Mouse (Mus musculus) limb, embryonic 14.5 days (tissue): ENCODE measurements around the gene Srsf2. TPM values are rescaled to one million over a fixed set of nuclear protein-coding genes. Genes with fewer than 3 reads are reported as not detected.
"Not testable (repeated sequence)": the region's sequence is repeated elsewhere in the genome, so short reads cannot be mapped to it uniquely, and the experiment has no call there.

Experiments used
- ATAC-seq: fragments of 200-750 bp; cut with Nextera tagmentation; 2 replicates; pipeline ENCODE4 v1.8.0; 2017; ENCODE audit warnings: low read depth, moderate number of reproducible peaks, moderate TSS enrichment; ENCODE audit not compliant: low FRiP score
- DNase-seq: peaks from one replicate; pipeline ENCODE4 v3.0.0-alpha.2; 2015; ENCODE audit warnings: low spot score
- H3K27ac ChIP-seq: fragments of 300-500 bp; sonication (generic); replicated peaks from 2 replicates; pipeline ENCODE4 v1.5.1; 2014; ENCODE audit warnings: low read depth, mild to moderate bottlenecking, low read length, moderate library complexity, mixed read lengths
- H3K27me3 ChIP-seq: fragments of 300-500 bp; sonication (generic); 2 replicates; pipeline ENCODE4 v1.6.1; 2014; ENCODE audit warnings: low read length, mixed read lengths; ENCODE audit not compliant: control insufficient read depth, insufficient read depth
- H3K36me3 ChIP-seq: fragments of 300-500 bp; sonication (generic); 2 replicates; pipeline ENCODE4 v1.6.1; 2014; ENCODE audit warnings: mild to moderate bottlenecking, low read length, moderate library complexity, mixed read lengths; ENCODE audit not compliant: control insufficient read depth, insufficient read depth
- H3K4me1 ChIP-seq: fragments of 300-500 bp; sonication (generic); 2 replicates; pipeline ENCODE4 v1.6.1; 2014; ENCODE audit warnings: antibody characterized with exemption, low read length, mixed read lengths; ENCODE audit not compliant: control insufficient read depth, insufficient read depth
- H3K4me2 ChIP-seq: fragments of 300-500 bp; sonication (generic); replicated peaks from 2 replicates; pipeline ENCODE4 v1.6.1; 2014; ENCODE audit warnings: low read depth, mild to moderate bottlenecking, low read length, moderate library complexity; ENCODE audit not compliant: severe bottlenecking
- H3K4me3 ChIP-seq: fragments of 300-500 bp; sonication (generic); replicated peaks from 2 replicates; pipeline ENCODE4 v1.5.1; 2014; ENCODE audit warnings: low read length
- H3K9ac ChIP-seq: fragments of 300-500 bp; sonication (generic); 2 replicates; pipeline ENCODE4 v1.6.1; 2014; ENCODE audit warnings: mild to moderate bottlenecking, low read depth, low read length, moderate library complexity; ENCODE audit not compliant: severe bottlenecking
- H3K9me3 ChIP-seq: fragments of 300-500 bp; sonication (generic); 2 replicates; pipeline ENCODE4 v1.6.1; 2016; ENCODE audit warnings: low read length; ENCODE audit not compliant: control insufficient read depth
- POLR2A ChIP-seq: fragments of 200-500 bp; IDR thresholded peaks from 2 replicates; pipeline ENCODE4 v1.8.0; 2012; ENCODE audit warnings: inconsistent platforms, mild to moderate bottlenecking, moderate library complexity, borderline replicate concordance; ENCODE audit not compliant: insufficient read depth, insufficient read length; ENCODE audit errors: extremely low read depth
- WGBS: fragments of 180-500 bp; shearing (Covaris S2); extraction: QIAGEN DNeasy Blood & Tissue Kit; methylation state at CpG from one replicate; pipeline ENCODE4 v1.1.7; 2014; 5-methylcytosine and 5-hydroxymethylcytosine counted together
- polyA plus RNA-seq, 2 experiments: library from polyadenylated mRNA; depleted of rRNA in 1 of 2; stranded (reverse) in 1 of 2; unstranded in 1 of 2; fragments of >200 nt; fragmentation: Nextera tagmentation in 1 of 2; extraction: Ambion mirVana in 1 of 2; gene quantifications; 2 replicates each; pipeline versions ENCODE4 v1.2.1 to v1.2.3; 2012 to 2014

Gene Srsf2
- polyA plus RNA-seq (2012; rRNA removed) (791 and 910 TPM in 2 replicates), polyA plus RNA-seq (2014; fragmentation: Nextera tagmentation; extraction: Ambion mirVana) (776 and 780 TPM in 2 replicates)

- ATAC-seq = peak; percentile 86
- peaks cover 12% of the 10 kb centered on the region for H3K4me1 ChIP-seq
- H3K27ac ChIP-seq = peak within 1 kb of the TSS; percentile 97
- H3K36me3 ChIP-seq = peaks cover 45% of the 10 kb centered on the region
- peak within 1 kb of the TSS; percentile 100 for H3K4me3 ChIP-seq
- no peaks in the 10 kb centered on the region for H3K9me3 ChIP-seq
- 0% methylated on average over 28 of the region's 74 CpGs for WGBS
- DNase-seq = peak; percentile 96
- H3K9ac ChIP-seq = peak within 1 kb of the TSS; percentile 95
- no peaks in the 10 kb centered on the region for H3K27me3 ChIP-seq
- peak within 1 kb of the TSS; percentile 76 for H3K4me2 ChIP-seq
- TF ChIP-seq POLR2A = peak; percentile 100
Measured at GRCm38 (mm10) chr11:116852891-116853511, at the start of gene Srsf2. Gene Srsf2 (minus strand): TSS chr11:116853094.

- ATAC-seq, H3K27me3 ChIP-seq, DNase-seq, H3K9me3 ChIP-seq, H3K4me1 ChIP-seq, H3K4me3 ChIP-seq, H3K4me2 ChIP-seq, H3K27ac ChIP-seq, H3K36me3 ChIP-seq, H3K9ac ChIP-seq: not testable (repeated sequence)
- WGBS = 85% methylated on average over 10 of the region's 10 CpGs
Measured at GRCm38 (mm10) chr11:116902588-116902987, 49.7 kb upstream of the Srsf2 start.

GRCm38 (mm10) chr11:116899247-116899646 is 46.4 kb upstream of the Srsf2 start:
- ATAC-seq (no peak), DNase-seq (no peak)
- Histone ChIP-seq H3K27ac (no peak overlapping the region), H3K9ac (no peak overlapping the region), H3K9me3 (no peaks in the 10 kb centered on the region), H3K4me1 (no peaks in the 10 kb centered on the region), H3K4me2 (no peak overlapping the region), H3K27me3 (no peaks in the 10 kb centered on the region), H3K36me3 (no peaks in the 10 kb centered on the region), H3K4me3 (no peak overlapping the region)
- 91% methylated on average over 12 of the region's 12 CpGs for WGBS
- no peak for TF ChIP-seq POLR2A

- no peaks in the 10 kb centered on the region for H3K27me3 ChIP-seq
- ATAC-seq (no peak), DNase-seq (no peak)
- H3K4me3 ChIP-seq = no peak overlapping the region
- no peak overlapping the region for H3K27ac ChIP-seq
- no peaks in the 10 kb centered on the region for H3K36me3 ChIP-seq
- no peak overlapping the region for H3K9ac ChIP-seq
- WGBS = 85% methylated on average over 3 of the region's 3 CpGs
- H3K4me2 ChIP-seq = no peak overlapping the region
- H3K9me3 ChIP-seq = no peaks in the 10 kb centered on the region
- H3K4me1 ChIP-seq = peaks cover 5% of the 10 kb centered on the region; the same call in 1 of the 2 replicates
- no peak for TF ChIP-seq POLR2A
Measured at GRCm38 (mm10) chr11:116895402-116895801, 42.5 kb upstream of the Srsf2 start.

GRCm38 (mm10) chr11:116893532-116894442 is 40.9 kb upstream of the Srsf2 start:
- ATAC-seq = no peak

More at GRCm38 (mm10) chr11:116893532-116894442, 40.9 kb upstream of the Srsf2 start:
- 46% methylated on average over 19 of the region's 19 CpGs for WGBS
- H3K9me3 ChIP-seq = no peaks in the 10 kb centered on the region
- no peak overlapping the region for H3K4me3 ChIP-seq
- no peak overlapping the region for H3K9ac ChIP-seq
- peaks cover 5% of the 10 kb centered on the region; the same call in 1 of the 2 replicates for H3K4me1 ChIP-seq
- H3K27ac ChIP-seq = no peak overlapping the region
- no peaks in the 10 kb centered on the region for H3K36me3 ChIP-seq
- no peaks in the 10 kb centered on the region for H3K27me3 ChIP-seq
- no peak overlapping the region for H3K4me2 ChIP-seq
- DNase-seq = no peak
- no peak for TF ChIP-seq POLR2A
